Mouse (Mus musculus) heart, postnatal 25 days (tissue): ENCODE measurements around the gene Spata2. TPM values are rescaled to one million over a fixed set of nuclear protein-coding genes. Genes with fewer than 3 reads are reported as not detected.

Experiments
- DNase-seq: peaks from one replicate; pipeline ENCODE4 v3.0.0; 2022; ENCODE audit warnings: low spot score
- intact Hi-C: fragments of 180-260 bp; cut with DNase I; formaldehyde crosslinking; loops from one replicate; pipeline ENCODE4 v1.15.1; 2025
- total RNA-seq, 2 experiments: library from RNA; stranded (reverse); gene quantifications; 2 replicates each; pipeline ENCODE4 v1.2.3; 2021

Gene Spata2
- total RNA-seq, 2 experiments from 2014 or later = 15.1 to 17.8 TPM

DNA sequence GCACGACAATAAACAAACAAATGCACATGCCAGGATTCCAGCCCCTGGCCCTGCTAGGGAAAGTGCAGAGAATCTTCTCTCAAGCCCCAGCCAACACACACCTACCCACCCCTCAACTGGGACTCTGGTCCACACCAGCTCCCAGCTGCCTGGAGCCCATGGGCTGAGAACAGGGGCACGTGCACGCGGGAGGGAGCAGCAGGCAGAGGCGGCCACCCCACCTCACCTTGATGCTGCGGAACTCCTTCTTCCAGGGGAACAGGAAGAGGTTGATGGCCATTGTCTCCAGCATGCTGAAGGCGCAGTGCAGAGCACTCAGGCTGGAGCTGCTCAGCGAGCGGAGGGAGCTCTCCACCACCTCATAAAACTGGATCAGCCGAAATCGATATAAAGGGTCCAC, 7.8 kb downstream of the Spata2 start:
- DNase-seq = no peak
- intact Hi-C loops = no loop called here

DNA sequence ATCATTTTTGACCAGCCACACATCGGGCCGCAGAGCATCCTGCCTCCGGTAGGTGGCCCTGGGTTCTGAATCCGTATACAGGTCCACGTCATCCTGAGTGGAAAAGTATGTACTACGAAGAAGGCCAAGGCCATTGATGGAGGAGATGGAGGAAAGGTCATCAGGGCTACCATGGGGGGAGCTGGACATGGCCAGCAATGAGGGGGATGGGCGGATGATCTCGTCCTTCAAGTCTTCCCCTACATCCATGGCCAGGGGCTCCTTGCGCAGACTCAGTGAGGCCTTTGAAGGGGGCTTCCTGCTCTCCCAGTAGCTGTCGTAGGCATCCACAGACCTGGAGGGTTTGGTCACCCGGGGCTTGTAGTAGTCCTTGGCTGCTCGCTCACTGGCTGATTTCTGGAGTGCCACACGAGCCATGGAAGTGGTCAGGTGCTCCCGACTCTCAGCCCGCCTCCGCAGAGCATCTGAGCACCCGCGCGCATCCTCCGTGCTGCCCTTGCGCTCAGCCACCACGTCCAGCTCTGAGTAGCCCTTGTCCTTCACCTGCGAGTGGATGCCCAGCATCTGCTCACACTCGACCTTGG, 8.8 kb downstream of the Spata2 start:
- DNase-seq = no peak
- intact Hi-C loops = no loop called here

- intact Hi-C loops = no loop called here
These were observed 9.4 kb downstream of the Spata2 start for GRCm38 (mm10) chr2:167483081-167483826.

GRCm38 (mm10) chr2:167482681-167483080, 10.0 kb downstream of the Spata2 start:
- intact Hi-C loops = no loop called here
- DNase-seq = no peak

More at GRCm38 (mm10) chr2:167483081-167483826, 9.4 kb downstream of the Spata2 start:
- no peak for DNase-seq

- no peak for DNase-seq
- intact Hi-C loops = no loop called here
These were observed 13.2 kb downstream of the Spata2 start for GRCm38 (mm10) chr2:167479501-167479900.

- intact Hi-C loops = no loop called here
- DNase-seq = no peak
These were observed 14.6 kb downstream of the Spata2 start for GRCm38 (mm10) chr2:167478128-167478527.

DNA sequence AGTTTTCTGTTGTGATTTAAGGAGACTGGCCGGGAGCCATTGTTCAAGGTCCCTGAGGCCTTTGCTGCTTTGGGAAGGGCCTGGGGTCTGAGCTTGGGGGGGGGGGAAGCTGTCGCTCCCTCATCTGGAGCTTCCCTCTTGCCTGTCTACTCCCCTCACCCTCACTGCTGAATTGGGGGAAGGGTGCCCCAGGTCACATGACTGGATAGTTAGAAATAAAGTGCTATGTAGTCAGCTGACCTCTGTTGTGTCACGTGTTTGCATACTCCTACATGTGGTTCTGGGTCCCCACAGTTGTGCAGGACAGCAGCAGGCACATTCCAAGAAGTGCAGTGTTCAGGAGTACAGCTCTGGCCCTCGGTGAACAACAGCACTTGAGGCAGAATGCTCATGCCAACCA, 15.9 kb downstream of the Spata2 start:
- intact Hi-C loops = no loop called here
- no peak for DNase-seq

GRCm38 (mm10) chr2:167476200-167476688, 16.4 kb downstream of the Spata2 start:
- intact Hi-C loops = no loop called here
- DNase-seq = no peak

- intact Hi-C loops = no loop called here
These were observed 17.1 kb downstream of the Spata2 start for GRCm38 (mm10) chr2:167475596-167475995.

GRCm38 (mm10) chr2:167474218-167474617, 18.5 kb downstream of the Spata2 start:
- DNase-seq = no peak

More at GRCm38 (mm10) chr2:167475596-167475995, 17.1 kb downstream of the Spata2 start:
- no peak for DNase-seq

GRCm38 (mm10) chr2:167471585-167471984, 21.1 kb downstream of the Spata2 start:
- no peak for DNase-seq
- intact Hi-C loops = no loop called here

More at GRCm38 (mm10) chr2:167474218-167474617, 18.5 kb downstream of the Spata2 start:
- intact Hi-C loops = no loop called here

GRCm38 (mm10) chr2:167470611-167471010, 22.1 kb downstream of the Spata2 start:
- DNase-seq = no peak
- intact Hi-C loops = no loop called here

- intact Hi-C loops = no loop called here
- no peak for DNase-seq
These were observed 24.2 kb downstream of the Spata2 start for GRCm38 (mm10) chr2:167468444-167468843.

GRCm38 (mm10) chr2:167467214-167467613, 25.5 kb downstream of the Spata2 start:
- intact Hi-C loops = no loop called here
- no peak for DNase-seq

- intact Hi-C loops = no loop called here
- no peak for DNase-seq
These were observed 26.7 kb downstream of the Spata2 start for GRCm38 (mm10) chr2:167465951-167466350.

DNA sequence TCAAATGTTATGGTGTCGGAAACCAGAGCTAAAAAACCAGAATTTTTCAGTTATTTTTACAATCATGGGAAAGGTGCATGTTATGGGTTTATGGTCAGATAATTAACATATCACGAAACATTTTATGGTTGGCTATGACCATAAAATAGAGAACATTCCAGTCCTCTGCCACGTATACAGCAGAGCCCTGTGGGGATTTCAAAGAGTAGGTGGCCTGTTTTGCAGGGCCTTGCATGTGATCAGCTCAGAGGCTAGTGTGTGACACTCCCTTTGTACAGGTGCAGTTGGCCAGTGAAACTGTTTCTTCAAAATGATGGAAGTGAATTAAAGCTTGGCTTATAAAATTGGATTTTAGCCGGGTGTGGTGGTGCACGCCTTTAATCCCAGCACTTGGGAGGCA, 28.9 kb downstream of the Spata2 start:
- intact Hi-C loops = loop anchor here (2.0 to 5.0 kb wide), 2 partner anchors 183 to 242 kb away; no protein-coding TSS in a partner anchor
- DNase-seq = no peak

DNA sequence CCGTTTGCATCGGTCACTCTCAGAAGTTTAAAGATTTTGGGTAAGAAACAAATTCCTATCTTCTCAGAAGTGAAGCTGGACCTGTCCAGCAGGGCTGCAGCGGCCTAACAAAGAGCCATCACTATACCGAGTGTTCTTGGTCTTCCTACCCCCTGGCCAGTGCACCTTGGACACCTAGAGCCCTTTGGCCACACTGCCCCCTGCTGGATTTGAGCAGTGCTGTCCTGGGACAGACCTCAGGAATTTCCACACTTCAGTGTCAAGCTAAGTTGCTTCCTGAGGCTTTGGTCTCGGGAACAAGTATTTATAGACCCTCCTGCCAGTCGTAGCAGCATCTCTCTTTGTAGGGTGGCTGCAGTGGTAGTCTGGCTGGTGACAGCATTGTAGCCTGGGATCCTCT, 29.7 kb downstream of the Spata2 start:
- intact Hi-C loops = loop anchor here (2.0 to 5.0 kb wide), 2 partner anchors 182 to 241 kb away; no protein-coding TSS in a partner anchor
- no peak for DNase-seq

GRCm38 (mm10) chr2:167459071-167459865, 33.4 kb downstream of the Spata2 start:
- intact Hi-C loops = no loop called here
- no peak for DNase-seq

- intact Hi-C loops = no loop called here
- no peak for DNase-seq
These were observed 34.1 kb downstream of the Spata2 start for GRCm38 (mm10) chr2:167458548-167458947.

GRCm38 (mm10) chr2:167457213-167457612, 35.5 kb downstream of the Spata2 start:
- intact Hi-C loops = no loop called here
- DNase-seq = no peak
